Mouse (Mus musculus): Measurements from ENCODE around the gene Ociad1. TPM values are rescaled to one million over a fixed set of nuclear protein-coding genes. Genes with fewer than 3 reads are reported as not detected.
A peak's percentile ranks its signal among the peaks of the same experiment; 100 is the strongest.

The Ociad1 gene
- polyA plus RNA-seq, 1 experiment from 2014 or later: 159 TPM

DNA sequence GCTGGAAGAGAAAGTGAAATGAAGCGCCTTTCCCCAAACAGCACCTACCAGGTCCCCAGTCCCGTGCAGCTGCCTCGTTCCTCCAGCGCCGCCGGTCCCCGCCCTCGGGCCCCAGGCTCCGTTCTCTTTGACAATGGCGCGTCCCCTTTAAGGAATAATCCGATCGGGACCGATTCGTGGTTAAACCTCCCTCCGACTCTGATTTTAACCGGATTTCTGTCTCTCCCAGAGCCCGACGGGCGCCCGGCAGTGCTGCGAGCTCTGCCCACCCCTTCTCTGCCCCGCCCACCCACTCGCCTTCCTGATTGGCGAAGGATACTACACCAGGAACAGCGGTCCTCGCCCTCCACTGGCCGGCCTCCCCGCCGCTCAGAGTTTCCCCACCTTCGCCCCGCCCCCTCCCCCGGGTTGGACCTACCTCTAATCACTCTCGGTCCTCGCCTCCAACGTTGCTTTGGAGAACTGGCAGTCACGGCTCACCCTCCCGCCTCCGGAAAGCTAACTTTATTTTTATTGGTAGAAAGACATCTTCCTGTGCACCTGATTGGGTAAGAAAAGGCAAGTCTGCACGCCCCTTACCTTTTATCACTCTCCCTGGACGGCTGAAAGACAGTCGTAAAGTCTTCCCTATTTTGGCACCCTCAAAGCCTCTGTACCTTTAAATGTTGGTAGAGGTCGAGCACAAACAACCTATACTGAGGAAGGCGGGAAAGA, 36.1 kb upstream of the Ociad1 start, which contains the start of gene Fryl:
TSS of gene Fryl (minus strand) at position 268 of the 714 bp plus-strand sequence.
- Histone ChIP-seq H3K4me2 (peak within 1 kb of the TSS; percentile 67), H3K36me3 (ENCODE audit: control insufficient read depth, insufficient read depth, low read length) (no peaks in the 10 kb centered on the region), H3K9ac (ENCODE audit: low read length) (peak within 1 kb of the TSS; percentile 93), H3K9me3 (ENCODE audit: control insufficient read depth, low read length) (no peaks in the 10 kb centered on the region), H3K27ac (ENCODE audit: low read depth, low read length) (peak within 1 kb of the TSS; percentile 94), H3K4me3 (ENCODE audit: low read depth, low read length) (peak within 1 kb of the TSS; percentile 92), H3K4me1 (ENCODE audit: control insufficient read depth, insufficient read depth, low read length) (peaks cover 8% of the 10 kb centered on the region), H3K27me3 (ENCODE audit: control insufficient read depth, insufficient read depth, low read length) (0 out of 2 replicates have a peak, but pooled peaks cover 2% of the 10 kb centered on the region)
- WGBS: under 1% methylated on average over 44 of the region's 44 CpGs
- peak; percentile 99 for DNase-seq (ENCODE audit: low spot score, missing footprints)
- peak; percentile 99 for ATAC-seq (ENCODE audit: low FRiP score)

DNA sequence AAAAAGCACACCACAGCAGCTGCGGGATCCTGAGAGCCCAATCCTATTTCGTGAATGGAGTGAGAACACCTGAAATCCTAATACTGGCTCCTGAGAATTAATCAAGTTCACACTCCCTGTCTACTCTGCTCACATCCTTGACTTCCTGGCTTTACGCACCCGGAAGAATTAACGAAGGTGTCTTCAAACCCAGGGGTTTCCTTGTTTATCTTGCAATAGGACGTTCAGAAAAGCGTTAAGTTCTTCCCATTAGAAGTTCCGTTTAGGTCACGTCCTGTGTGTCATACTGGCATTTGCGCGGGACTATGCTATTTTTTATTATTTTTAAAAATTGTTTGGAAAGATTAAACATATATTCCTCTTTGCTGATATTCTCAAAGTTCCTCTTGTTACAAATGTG, 35.5 kb upstream of the Ociad1 start:
- Histone ChIP-seq H3K27ac (ENCODE audit: low read depth, low read length) (0 out of 2 replicates have a peak overlapping the region, but pooled peaks have one; percentile 2), H3K27me3 (ENCODE audit: control insufficient read depth, insufficient read depth, low read length) (0 out of 2 replicates have a peak, but pooled peaks cover 2% of the 10 kb centered on the region), H3K9ac (ENCODE audit: low read length) (peak overlapping the region; percentile 31; the same call in 1 of the 2 replicates), H3K9me3 (ENCODE audit: control insufficient read depth, low read length) (no peaks in the 10 kb centered on the region), H3K4me2 (peak overlapping the region; percentile 57), H3K4me1 (ENCODE audit: control insufficient read depth, insufficient read depth, low read length) (peaks cover 6% of the 10 kb centered on the region), H3K36me3 (ENCODE audit: control insufficient read depth, insufficient read depth, low read length) (no peaks in the 10 kb centered on the region), H3K4me3 (ENCODE audit: low read depth, low read length) (peak overlapping the region; percentile 38)
- DNase-seq (ENCODE audit: low spot score, missing footprints) (no peak), ATAC-seq (ENCODE audit: low FRiP score) (no peak)
- WGBS: 3% methylated on average over 11 of the region's 11 CpGs

DNA sequence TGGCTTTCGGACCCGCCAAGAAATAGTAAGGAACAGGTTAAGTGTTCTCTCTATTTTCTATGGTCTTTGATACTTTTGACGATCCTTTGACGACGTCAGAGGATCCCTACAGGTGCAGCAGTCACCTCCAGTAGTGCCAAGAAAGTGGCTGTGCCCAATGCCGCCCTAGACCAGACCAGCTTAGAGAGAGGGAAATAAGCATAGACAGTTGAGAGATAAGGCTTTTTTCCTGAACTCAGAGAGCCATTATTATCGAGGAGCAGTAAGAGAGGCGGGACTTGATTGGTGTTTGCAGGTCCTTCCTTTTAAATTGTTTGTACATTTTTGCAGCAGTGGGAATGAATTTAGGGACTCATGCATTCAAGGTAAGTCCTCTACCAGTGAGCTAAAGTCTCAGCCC, 34.9 kb upstream of the Ociad1 start:
- 0 out of 2 replicates have a peak, but pooled peaks cover 2% of the 10 kb centered on the region for H3K27me3 ChIP-seq (ENCODE audit: control insufficient read depth, insufficient read depth, low read length)
- H3K4me3 ChIP-seq (ENCODE audit: low read depth, low read length): no peak overlapping the region
- ATAC-seq (ENCODE audit: low FRiP score): no peak
- H3K9me3 ChIP-seq (ENCODE audit: control insufficient read depth, low read length): no peaks in the 10 kb centered on the region
- no peak overlapping the region for H3K9ac ChIP-seq (ENCODE audit: low read length)
- H3K36me3 ChIP-seq (ENCODE audit: control insufficient read depth, insufficient read depth, low read length): no peaks in the 10 kb centered on the region
- 61% methylated on average over 8 of the region's 8 CpGs for WGBS
- no peak for DNase-seq (ENCODE audit: low spot score, missing footprints)
- peaks cover 6% of the 10 kb centered on the region; the same call in 1 of the 2 replicates for H3K4me1 ChIP-seq (ENCODE audit: control insufficient read depth, insufficient read depth, low read length)
- H3K4me2 ChIP-seq: no peak overlapping the region
- H3K27ac ChIP-seq (ENCODE audit: low read depth, low read length): no peak overlapping the region

DNA sequence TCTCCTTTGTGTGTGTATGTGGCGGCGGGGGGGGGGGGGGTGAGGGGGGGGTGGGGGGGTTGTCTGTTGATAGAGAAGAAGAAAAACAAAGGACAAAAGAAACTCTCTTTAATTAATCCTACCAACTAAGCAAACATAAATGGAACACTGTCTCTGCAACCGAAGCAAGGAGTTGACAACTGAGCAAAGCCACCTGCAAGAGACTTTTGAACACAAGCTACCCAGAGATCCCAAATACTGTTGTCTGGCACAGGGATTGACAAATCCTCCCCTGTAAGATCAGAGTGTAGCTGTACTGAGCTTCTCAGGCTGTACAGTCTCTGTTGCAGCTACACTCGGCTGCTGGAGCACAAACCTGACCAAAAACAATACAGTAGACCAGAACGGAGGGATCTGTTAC, 28.5 kb upstream of the Ociad1 start:
- no peaks in the 10 kb centered on the region for H3K27me3 ChIP-seq (ENCODE audit: control insufficient read depth, insufficient read depth, low read length)
- 75% methylated on average over 4 of the region's 5 CpGs for WGBS
- ATAC-seq (ENCODE audit: low FRiP score): no peak

DNA sequence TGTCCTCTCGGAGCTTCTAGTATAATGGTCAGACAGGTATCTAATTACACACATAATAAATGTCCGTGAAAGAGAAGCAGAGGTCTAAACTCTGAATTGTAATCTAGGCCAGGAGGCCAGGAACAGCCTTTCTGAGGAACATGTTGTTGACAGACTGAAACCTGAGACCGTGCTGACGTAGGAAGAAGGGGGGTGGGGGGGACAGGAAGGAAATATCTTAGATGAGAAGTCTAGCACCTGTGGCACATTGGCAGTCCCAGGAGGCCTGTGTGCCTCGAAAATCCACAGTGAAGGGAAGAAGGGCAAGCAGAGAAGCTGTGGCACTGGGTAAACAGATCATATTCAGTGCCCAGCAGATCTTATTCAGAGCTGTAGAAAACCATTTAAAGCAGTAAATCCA, 27.1 kb upstream of the Ociad1 start:
- Histone ChIP-seq H3K27me3 (ENCODE audit: control insufficient read depth, insufficient read depth, low read length) (no peaks in the 10 kb centered on the region), H3K27ac (ENCODE audit: low read depth, low read length) (no peak overlapping the region), H3K9ac (ENCODE audit: low read length) (no peak overlapping the region), H3K36me3 (ENCODE audit: control insufficient read depth, insufficient read depth, low read length) (no peaks in the 10 kb centered on the region), H3K4me3 (ENCODE audit: low read depth, low read length) (no peak overlapping the region), H3K9me3 (ENCODE audit: control insufficient read depth, low read length) (no peaks in the 10 kb centered on the region), H3K4me1 (ENCODE audit: control insufficient read depth, insufficient read depth, low read length) (no peaks in the 10 kb centered on the region), H3K4me2 (no peak overlapping the region)
- no peak for ATAC-seq (ENCODE audit: low FRiP score)
- DNase-seq (ENCODE audit: low spot score, missing footprints): no peak
- 78% methylated on average over 5 of the region's 5 CpGs for WGBS

More for the DNA sequence above, 28.5 kb upstream of the Ociad1 start:
- H3K4me2 ChIP-seq: no peak overlapping the region
- H3K27ac ChIP-seq (ENCODE audit: low read depth, low read length): no peak overlapping the region
- no peak overlapping the region for H3K4me3 ChIP-seq (ENCODE audit: low read depth, low read length)
- no peaks in the 10 kb centered on the region for H3K4me1 ChIP-seq (ENCODE audit: control insufficient read depth, insufficient read depth, low read length)
- H3K9ac ChIP-seq (ENCODE audit: low read length): no peak overlapping the region
- no peak for DNase-seq (ENCODE audit: low spot score, missing footprints)
- no peaks in the 10 kb centered on the region for H3K36me3 ChIP-seq (ENCODE audit: control insufficient read depth, insufficient read depth, low read length)
- no peaks in the 10 kb centered on the region for H3K9me3 ChIP-seq (ENCODE audit: control insufficient read depth, low read length)

DNA sequence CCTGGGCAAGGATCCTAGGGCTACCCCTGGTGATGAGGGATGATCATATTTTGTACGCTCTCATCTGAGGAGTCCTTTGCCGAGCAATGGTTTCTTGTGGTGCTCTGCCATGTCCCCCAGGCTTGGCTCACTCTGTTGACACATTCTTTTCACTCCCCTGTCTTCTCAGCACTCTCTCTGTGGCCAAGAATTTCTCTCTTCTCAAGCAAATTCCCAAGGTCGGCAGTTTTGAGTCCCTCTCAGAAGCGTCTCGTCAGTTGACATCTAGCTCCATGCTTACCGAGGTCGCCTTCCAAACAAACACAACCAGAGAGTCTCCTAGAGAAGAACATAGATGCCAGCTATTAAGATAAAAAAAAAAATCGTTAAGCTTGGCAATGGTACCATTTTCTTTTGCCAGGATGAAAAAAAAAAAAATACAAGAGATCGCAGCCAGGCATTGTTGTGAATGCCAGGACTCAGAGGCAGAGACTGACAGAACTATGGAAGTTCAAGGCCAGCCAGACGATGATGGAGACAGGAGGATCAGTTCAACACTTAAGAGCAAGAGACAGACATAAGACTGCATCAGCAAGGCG, 23.9 kb upstream of the Ociad1 start:
- H3K9me3 ChIP-seq (ENCODE audit: control insufficient read depth, low read length): no peaks in the 10 kb centered on the region
- no peak overlapping the region for H3K9ac ChIP-seq (ENCODE audit: low read length)
- no peaks in the 10 kb centered on the region for H3K36me3 ChIP-seq (ENCODE audit: control insufficient read depth, insufficient read depth, low read length)
- WGBS: 76% methylated on average over 11 of the region's 11 CpGs
- no peaks in the 10 kb centered on the region; the same call in 1 of the 2 replicates for H3K4me1 ChIP-seq (ENCODE audit: control insufficient read depth, insufficient read depth, low read length)
- no peak overlapping the region for H3K4me2 ChIP-seq
- ATAC-seq (ENCODE audit: low FRiP score) (no peak), DNase-seq (ENCODE audit: low spot score, missing footprints) (peak; percentile 12)
- H3K27me3 ChIP-seq (ENCODE audit: control insufficient read depth, insufficient read depth, low read length): no peaks in the 10 kb centered on the region
- no peak overlapping the region for H3K27ac ChIP-seq (ENCODE audit: low read depth, low read length)
- no peak overlapping the region for H3K4me3 ChIP-seq (ENCODE audit: low read depth, low read length)

DNA sequence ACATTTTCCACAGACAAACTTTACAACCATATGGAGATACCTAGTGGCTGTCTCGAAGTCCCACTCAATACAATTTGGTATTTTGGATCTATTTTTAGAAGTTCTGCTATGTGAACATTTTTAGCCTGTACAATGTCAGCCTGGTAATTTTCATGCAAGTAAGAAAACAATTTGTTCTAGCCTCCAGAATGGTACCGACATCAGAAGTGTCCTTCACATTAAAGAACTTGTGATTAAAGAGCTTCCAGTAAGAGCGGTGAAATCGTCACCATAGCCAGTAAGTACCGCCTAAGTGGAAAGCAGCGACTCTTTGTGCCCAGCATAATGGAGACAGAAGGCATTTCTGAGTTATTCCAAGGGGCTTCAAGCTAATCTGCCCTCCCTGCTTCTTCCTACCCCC, 22.0 kb upstream of the Ociad1 start:
- 79% methylated on average over 6 of the region's 6 CpGs for WGBS
- H3K4me1 ChIP-seq (ENCODE audit: control insufficient read depth, insufficient read depth, low read length): no peaks in the 10 kb centered on the region; the same call in 1 of the 2 replicates
- ATAC-seq (ENCODE audit: low FRiP score) (no peak), DNase-seq (ENCODE audit: low spot score, missing footprints) (no peak)
- H3K27me3 ChIP-seq (ENCODE audit: control insufficient read depth, insufficient read depth, low read length): no peaks in the 10 kb centered on the region
- no peak overlapping the region for H3K4me2 ChIP-seq
- no peaks in the 10 kb centered on the region for H3K36me3 ChIP-seq (ENCODE audit: control insufficient read depth, insufficient read depth, low read length)
- H3K9me3 ChIP-seq (ENCODE audit: control insufficient read depth, low read length): no peaks in the 10 kb centered on the region
- no peak overlapping the region for H3K4me3 ChIP-seq (ENCODE audit: low read depth, low read length)
- no peak overlapping the region for H3K27ac ChIP-seq (ENCODE audit: low read depth, low read length)
- H3K9ac ChIP-seq (ENCODE audit: low read length): no peak overlapping the region

DNA sequence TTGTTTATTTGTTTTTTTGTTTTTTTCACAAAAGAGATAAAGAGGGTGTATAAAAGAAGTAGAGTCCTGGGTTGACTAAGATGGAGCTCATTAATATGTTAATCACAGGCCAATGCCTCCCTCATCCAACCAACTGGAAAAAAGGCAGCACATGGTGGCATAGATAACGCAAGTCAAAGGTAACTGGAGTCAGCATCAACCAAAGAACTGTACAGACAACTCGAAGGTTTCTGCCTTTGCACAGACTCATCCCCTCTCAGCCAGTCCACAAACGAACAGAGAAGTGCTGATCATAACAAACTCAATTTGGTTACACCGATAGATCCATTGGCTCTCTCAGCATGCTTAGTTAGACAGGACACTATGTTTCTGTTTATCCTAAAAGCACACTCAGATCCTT, 19.4 kb upstream of the Ociad1 start:
- H3K4me1 ChIP-seq (ENCODE audit: control insufficient read depth, insufficient read depth, low read length): no peaks in the 10 kb centered on the region; the same call in 1 of the 2 replicates
- WGBS: 62% methylated on average over 4 of the region's 4 CpGs
- no peaks in the 10 kb centered on the region for H3K36me3 ChIP-seq (ENCODE audit: control insufficient read depth, insufficient read depth, low read length)
- H3K9ac ChIP-seq (ENCODE audit: low read length): no peak overlapping the region
- DNase-seq (ENCODE audit: low spot score, missing footprints): peak; percentile 84
- H3K4me2 ChIP-seq: no peak overlapping the region
- ATAC-seq (ENCODE audit: low FRiP score): no peak
- H3K9me3 ChIP-seq (ENCODE audit: control insufficient read depth, low read length): no peaks in the 10 kb centered on the region
- no peak overlapping the region for H3K27ac ChIP-seq (ENCODE audit: low read depth, low read length)
- H3K27me3 ChIP-seq (ENCODE audit: control insufficient read depth, insufficient read depth, low read length): no peaks in the 10 kb centered on the region
- no peak overlapping the region for H3K4me3 ChIP-seq (ENCODE audit: low read depth, low read length)

DNA sequence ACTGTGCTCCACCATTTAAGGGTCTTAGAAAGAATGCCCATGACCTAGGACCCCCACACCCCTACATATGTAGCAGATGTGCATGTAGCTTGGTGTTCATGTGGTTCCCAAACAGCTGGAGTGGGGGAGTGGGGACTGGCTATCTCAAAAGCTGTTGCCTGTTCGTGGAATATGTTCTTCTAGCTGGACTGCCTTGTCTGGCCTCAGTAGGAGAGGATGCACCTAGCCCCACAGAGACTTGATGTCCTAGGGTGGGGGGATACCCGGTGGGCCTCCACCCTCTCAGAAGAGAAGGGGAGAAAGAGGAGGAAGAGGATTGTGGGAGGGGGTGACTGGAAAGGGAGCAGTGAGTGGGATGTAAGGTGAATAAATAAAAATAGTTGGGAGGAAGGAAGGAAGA, 17.6 kb upstream of the Ociad1 start:
- Histone ChIP-seq H3K4me1 (ENCODE audit: control insufficient read depth, insufficient read depth, low read length) (peaks cover 5% of the 10 kb centered on the region), H3K9me3 (ENCODE audit: control insufficient read depth, low read length) (no peaks in the 10 kb centered on the region), H3K27me3 (ENCODE audit: control insufficient read depth, insufficient read depth, low read length) (no peaks in the 10 kb centered on the region), H3K27ac (ENCODE audit: low read depth, low read length) (no peak overlapping the region), H3K4me2 (no peak overlapping the region), H3K36me3 (ENCODE audit: control insufficient read depth, insufficient read depth, low read length) (no peaks in the 10 kb centered on the region), H3K9ac (ENCODE audit: low read length) (no peak overlapping the region), H3K4me3 (ENCODE audit: low read depth, low read length) (no peak overlapping the region)
- 89% methylated on average over 2 of the region's 2 CpGs for WGBS
- peak; percentile 77 for DNase-seq (ENCODE audit: low spot score, missing footprints)
- ATAC-seq (ENCODE audit: low FRiP score): no peak

Measured in midbrain, embryonic 11.5 days (tissue).